Mouse (Mus musculus) E14TG2a.4 (cell line): ENCODE measurements around the gene Vmn1r85.

Experiments
- CTCF ChIP-seq: conservative IDR thresholded peaks from 2 replicates; pipeline ENCODE4 v1.5.1; 2014; ENCODE audit warnings: low read length
- NANOG ChIP-seq: IDR thresholded peaks from 2 replicates; pipeline ENCODE4 v1.6.1; 2014; ENCODE audit warnings: borderline replicate concordance, low read length, mixed read lengths
- POU5F1 ChIP-seq: IDR thresholded peaks from 2 replicates; pipeline ENCODE4 v1.6.1; 2014; ENCODE audit warnings: low read length, borderline replicate concordance

DNA sequence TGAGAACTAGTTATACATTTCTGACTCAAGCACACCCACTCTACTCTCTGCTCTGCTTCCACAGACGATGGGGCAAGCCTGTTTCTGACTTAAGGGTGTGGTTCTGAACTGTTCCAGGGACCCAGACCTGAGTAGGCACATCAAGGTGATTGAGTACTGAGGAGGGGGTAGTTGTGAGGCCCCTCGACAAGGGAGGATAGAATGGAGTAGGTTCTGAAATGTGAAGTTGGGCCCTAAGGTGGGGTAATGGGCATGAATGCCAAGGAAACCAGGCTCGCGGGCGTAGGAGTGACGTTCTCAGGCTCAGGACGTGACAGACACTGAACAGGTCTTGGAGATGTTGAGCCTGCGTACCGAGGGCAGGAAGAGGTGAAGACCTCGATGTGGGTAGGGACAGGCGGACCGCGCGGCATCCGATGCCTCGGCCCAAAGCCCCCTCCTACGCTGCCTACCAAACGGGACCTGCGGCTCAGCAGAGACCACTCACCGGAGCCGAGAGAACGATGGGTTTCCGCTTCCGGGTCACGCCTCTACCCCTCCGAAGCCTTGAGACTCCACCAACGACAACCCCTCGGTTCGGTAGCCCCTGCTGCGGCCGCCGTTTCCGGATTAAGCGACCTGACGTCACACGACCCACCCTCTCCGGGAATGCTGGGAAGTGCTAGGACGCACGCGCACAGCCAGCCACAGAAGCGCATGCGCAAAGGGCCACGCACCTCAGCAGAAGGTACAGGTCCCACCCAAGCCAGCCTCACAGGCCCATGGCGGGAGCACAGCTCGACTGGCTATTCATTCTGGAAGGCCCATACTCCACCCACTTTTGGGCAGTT lies 60.6 kb downstream of the Vmn1r85 start, which contains the start of gene Chmp2a:
- TF ChIP-seq CTCF (no peak), POU5F1 (no peak), NANOG (no peak)
